Mouse (Mus musculus) liver, adult 2 months (tissue): Measurements from ENCODE around the gene Kcnt1. TPM values are rescaled to one million over a fixed set of nuclear protein-coding genes. Genes with fewer than 3 reads are reported as not detected.

Experiments used
- DNase-seq: peaks from one replicate; pipeline ENCODE4 v3.0.0-alpha.2; 2011; ENCODE audit warnings: low read depth, low spot score; ENCODE audit errors: extremely low read depth
- H3K27ac ChIP-seq: fragments of 200-500 bp; replicated peaks from 2 replicates; pipeline ENCODE4 v1.5.1; 2012; ENCODE audit warnings: low read depth, mild to moderate bottlenecking, control low read depth, inconsistent platforms, low read length; ENCODE audit not compliant: insufficient read depth
- H3K27me3 ChIP-seq: fragments of 200-500 bp; 2 replicates; pipeline ENCODE4 v1.6.1; 2012; ENCODE audit warnings: mild to moderate bottlenecking, moderate library complexity, low read length, inconsistent platforms; ENCODE audit not compliant: control insufficient read depth, insufficient read depth
- H3K36me3 ChIP-seq: fragments of 200-500 bp; 2 replicates; pipeline ENCODE4 v1.6.1; 2012; ENCODE audit warnings: low read length, inconsistent platforms; ENCODE audit not compliant: control insufficient read depth, insufficient read depth
- H3K4me1 ChIP-seq: fragments of 200-500 bp; 2 replicates; pipeline ENCODE4 v1.6.1; 2011; ENCODE audit warnings: low read length; ENCODE audit not compliant: control insufficient read depth, insufficient read depth
- H3K4me3 ChIP-seq: fragments of 200-500 bp; 2 replicates; pipeline ENCODE4 v1.5.1; 2011; ENCODE audit warnings: low read depth, mild to moderate bottlenecking, control low read depth, low read length, moderate library complexity; ENCODE audit not compliant: insufficient read depth
- H3K79me2 ChIP-seq: fragments of 200-500 bp; 2 replicates; pipeline ENCODE4 v1.6.1; 2012; ENCODE audit warnings: inconsistent platforms, mild to moderate bottlenecking, low read length, moderate library complexity; ENCODE audit not compliant: control insufficient read depth, insufficient read depth
- H3K9ac ChIP-seq: fragments of 200-500 bp; 2 replicates; pipeline ENCODE4 v1.6.1; 2012; ENCODE audit warnings: low read depth, mild to moderate bottlenecking, control low read depth, inconsistent platforms, low read length
- CTCF ChIP-seq: fragments of 200-500 bp; IDR thresholded peaks from 2 replicates; pipeline ENCODE4 v1.5.1; 2011; ENCODE audit warnings: low read depth, low read length, control low read depth
- POLR2A ChIP-seq: fragments of 200-500 bp; IDR thresholded peaks from 2 replicates; pipeline ENCODE4 v1.6.1; 2011; ENCODE audit warnings: low read length, control low read depth; ENCODE audit not compliant: insufficient read depth; ENCODE audit errors: extremely low read depth
- WGBS: fragments of 180-500 bp; shearing (Covaris S2); methylation state at CpG from one replicate; pipeline ENCODE4 v1.1.7; 2018; 5-methylcytosine and 5-hydroxymethylcytosine counted together
- polyA plus RNA-seq: library from polyadenylated mRNA; depleted of rRNA; stranded (reverse); fragments of >200 nt; gene quantifications from 2 replicates; pipeline ENCODE4 v1.2.3, GENCODE M21; 2012
- total RNA-seq: library from RNA; depleted of rRNA; stranded (reverse); fragments of >200 nt; gene quantifications from 2 replicates; pipeline ENCODE4 v1.2.3, GENCODE M21; 2014

Gene Kcnt1
- total and polyA plus RNA-seq, 2 experiments: under 0.01 to 0.11 TPM

- no peak for TF ChIP-seq POLR2A
- no peak for DNase-seq
- Histone ChIP-seq H3K4me1 (no peaks in the 10 kb centered on the region), H3K79me2 (no peaks in the 10 kb centered on the region), H3K27ac (no peak overlapping the region), H3K36me3 (no peaks in the 10 kb centered on the region), H3K27me3 (peaks cover 9% of the 10 kb centered on the region; the same call in 1 of the 2 replicates), H3K9ac (no peak overlapping the region), H3K4me3 (no peak overlapping the region)
- 7% methylated on average over 18 of the region's 18 CpGs for WGBS
Observed at GRCm38 (mm10) chr2:25864230-25864629, 696 bp downstream of the Kcnt1 start.

GRCm38 (mm10) chr2:25865412-25865811 is 1.9 kb downstream of the Kcnt1 start:
- Histone ChIP-seq H3K4me1 (no peaks in the 10 kb centered on the region), H3K27me3 (peaks cover 9% of the 10 kb centered on the region; the same call in 1 of the 2 replicates), H3K79me2 (no peaks in the 10 kb centered on the region), H3K27ac (no peak overlapping the region), H3K36me3 (no peaks in the 10 kb centered on the region), H3K9ac (no peak overlapping the region), H3K4me3 (no peak overlapping the region)
- no peak for DNase-seq
- WGBS: 33% methylated on average over 4 of the region's 4 CpGs
- no peak for TF ChIP-seq POLR2A
- no peak for TF ChIP-seq CTCF

GRCm38 (mm10) chr2:25866656-25867055 is 3.1 kb downstream of the Kcnt1 start:
- Histone ChIP-seq H3K9ac (no peak overlapping the region), H3K27me3 (peaks cover 9% of the 10 kb centered on the region; the same call in 1 of the 2 replicates), H3K36me3 (no peaks in the 10 kb centered on the region), H3K27ac (no peak overlapping the region), H3K4me3 (no peak overlapping the region), H3K4me1 (no peaks in the 10 kb centered on the region), H3K79me2 (no peaks in the 10 kb centered on the region)
- DNase-seq: no peak
- 52% methylated on average over 5 of the region's 5 CpGs for WGBS
- TF ChIP-seq CTCF (no peak), POLR2A (no peak)

- 27% methylated on average over 7 of the region's 7 CpGs for WGBS
- no peaks in the 10 kb centered on the region for H3K4me1 ChIP-seq
- peaks cover 5% of the 10 kb centered on the region; the same call in 1 of the 2 replicates for H3K27me3 ChIP-seq
- DNase-seq: no peak
- H3K79me2 ChIP-seq: no peaks in the 10 kb centered on the region
- H3K9ac ChIP-seq: no peak overlapping the region
- H3K27ac ChIP-seq: no peak overlapping the region
- no peak for TF ChIP-seq POLR2A
- no peak for TF ChIP-seq CTCF
- no peak overlapping the region for H3K4me3 ChIP-seq
- H3K36me3 ChIP-seq: no peaks in the 10 kb centered on the region
Observed at GRCm38 (mm10) chr2:25877250-25877735, 13.8 kb downstream of the Kcnt1 start.

GRCm38 (mm10) chr2:25877736-25878268 is 14.3 kb downstream of the Kcnt1 start:
- no peaks in the 10 kb centered on the region for H3K79me2 ChIP-seq
- H3K36me3 ChIP-seq: no peaks in the 10 kb centered on the region
- H3K4me3 ChIP-seq: no peak overlapping the region
- TF ChIP-seq CTCF (no peak), POLR2A (no peak)
- WGBS: 5% methylated on average over 45 of the region's 49 CpGs
- no peaks in the 10 kb centered on the region for H3K4me1 ChIP-seq
- no peak for DNase-seq
- H3K27me3 ChIP-seq: peaks cover 5% of the 10 kb centered on the region; the same call in 1 of the 2 replicates
- H3K27ac ChIP-seq: no peak overlapping the region
- H3K9ac ChIP-seq: no peak overlapping the region

GRCm38 (mm10) chr2:25878516-25878915 is 15.0 kb downstream of the Kcnt1 start:
- H3K79me2 ChIP-seq: no peaks in the 10 kb centered on the region
- no peak overlapping the region for H3K9ac ChIP-seq
- no peak for TF ChIP-seq POLR2A
- TF ChIP-seq CTCF: no peak
- no peak overlapping the region for H3K4me3 ChIP-seq
- H3K27ac ChIP-seq: no peak overlapping the region
- H3K36me3 ChIP-seq: no peaks in the 10 kb centered on the region
- 70% methylated on average over 2 of the region's 2 CpGs for WGBS
- DNase-seq: no peak
- no peaks in the 10 kb centered on the region for H3K4me1 ChIP-seq
- H3K27me3 ChIP-seq: peaks cover 5% of the 10 kb centered on the region; the same call in 1 of the 2 replicates
